Mouse (Mus musculus) frontal cortex, postnatal 14 days (tissue): Measurements from ENCODE around the gene Naa40.

Experiments used
- DNase-seq, 2 experiments: peaks; one replicate each; pipeline ENCODE4 v3.0.0; 2022; ENCODE audit warnings: low spot score in 2 of 2

Gene Naa40

DNA sequence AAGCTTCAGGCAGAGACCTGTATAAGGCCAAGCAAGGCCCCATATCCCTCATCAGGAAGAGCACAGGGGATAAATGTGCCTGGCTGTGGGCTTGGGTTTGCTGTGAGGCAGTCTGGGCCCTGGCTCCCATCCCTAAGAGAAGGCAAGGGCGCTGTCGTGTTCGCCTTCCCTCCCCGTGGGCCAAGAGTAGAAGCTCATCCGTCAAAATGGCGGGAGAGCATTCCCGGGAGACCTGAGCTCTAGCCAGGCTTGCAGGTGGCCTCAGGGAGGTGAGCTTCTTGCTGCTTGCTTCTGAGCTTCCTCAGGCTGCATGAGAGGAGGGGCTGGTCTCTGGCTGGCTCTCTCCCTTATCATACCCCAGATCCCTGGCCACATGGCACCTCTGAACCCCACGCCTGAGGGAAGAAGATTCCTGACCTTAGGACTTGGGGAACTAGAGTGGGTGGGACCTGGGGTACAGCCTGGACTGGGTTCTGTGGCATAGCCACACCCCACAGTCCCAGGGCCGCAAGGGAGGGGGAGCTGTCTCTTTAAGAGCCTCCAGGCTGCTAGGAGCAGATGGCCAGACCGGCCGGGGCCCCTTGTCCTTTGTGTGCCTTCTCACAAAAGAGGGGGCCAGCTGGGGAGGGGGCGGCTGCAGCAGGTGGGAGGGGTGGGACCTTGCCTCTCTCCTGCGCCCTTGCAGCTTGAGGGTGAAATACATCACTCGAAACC, 24.7 kb upstream of the Naa40 start:
- DNase-seq = peak in 1 of 2 experiments; percentile 14

GRCm38 (mm10) chr19:7264766-7265331, 23.9 kb upstream of the Naa40 start:
- DNase-seq = peak; percentile 17 to 49

DNA sequence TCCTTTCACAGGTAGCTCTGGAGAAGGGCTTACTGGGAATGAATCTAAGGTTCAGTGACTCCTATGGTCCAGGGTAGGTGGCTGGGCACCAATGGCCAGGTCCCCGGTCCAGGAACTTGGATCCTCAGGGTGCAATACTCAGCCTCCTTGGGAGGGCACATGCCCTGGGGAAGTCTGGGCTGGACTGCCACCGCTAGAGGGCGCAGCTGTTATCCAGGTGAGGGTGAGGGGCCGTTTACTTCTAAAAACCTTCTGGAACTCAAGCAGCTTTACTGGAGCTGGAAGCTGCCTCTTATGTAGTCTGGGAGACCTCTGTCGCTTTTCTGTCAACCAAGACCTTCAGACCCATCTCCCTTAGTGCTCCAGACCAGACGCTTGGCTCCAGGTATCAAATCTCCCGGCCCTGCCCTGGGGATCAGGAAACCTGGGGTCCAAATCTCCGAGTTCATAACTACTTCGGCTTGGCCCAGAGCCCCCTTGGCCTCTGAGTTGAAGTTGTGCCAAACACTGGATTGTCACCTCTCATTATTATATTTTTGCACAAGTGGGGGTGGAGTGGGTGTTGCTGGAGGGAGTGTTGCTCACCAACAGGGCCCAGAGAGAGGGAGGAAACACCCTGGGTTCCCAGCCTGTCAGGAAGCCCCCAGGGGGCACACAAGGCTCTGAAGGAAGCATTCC, 23.2 kb upstream of the Naa40 start:
- DNase-seq = peak; percentile 35 to 70

GRCm38 (mm10) chr19:7262592-7262991, 21.6 kb upstream of the Naa40 start:
- DNase-seq = no peak

DNA sequence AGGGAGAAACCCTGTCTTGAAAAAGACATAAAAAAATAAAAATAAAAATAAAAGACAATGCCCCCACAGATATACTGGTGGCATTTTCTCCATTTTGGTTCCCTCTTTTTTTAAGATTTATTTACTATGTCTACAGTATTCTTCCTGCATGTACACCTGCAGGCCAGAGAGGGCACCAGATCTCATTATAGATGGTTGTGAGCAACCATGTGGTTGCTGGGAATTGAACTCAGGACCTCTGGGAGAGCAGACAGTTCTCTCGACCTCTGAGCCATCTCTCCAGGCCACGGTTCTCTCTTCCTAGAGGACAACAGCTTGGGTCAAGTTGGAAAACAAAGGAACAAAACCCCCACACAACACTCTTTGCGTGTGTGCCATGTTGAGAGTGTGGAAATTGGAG, 21.0 kb upstream of the Naa40 start:
- DNase-seq = no peak

GRCm38 (mm10) chr19:7261476-7261875, 20.5 kb upstream of the Naa40 start:
- no peak for DNase-seq

DNA sequence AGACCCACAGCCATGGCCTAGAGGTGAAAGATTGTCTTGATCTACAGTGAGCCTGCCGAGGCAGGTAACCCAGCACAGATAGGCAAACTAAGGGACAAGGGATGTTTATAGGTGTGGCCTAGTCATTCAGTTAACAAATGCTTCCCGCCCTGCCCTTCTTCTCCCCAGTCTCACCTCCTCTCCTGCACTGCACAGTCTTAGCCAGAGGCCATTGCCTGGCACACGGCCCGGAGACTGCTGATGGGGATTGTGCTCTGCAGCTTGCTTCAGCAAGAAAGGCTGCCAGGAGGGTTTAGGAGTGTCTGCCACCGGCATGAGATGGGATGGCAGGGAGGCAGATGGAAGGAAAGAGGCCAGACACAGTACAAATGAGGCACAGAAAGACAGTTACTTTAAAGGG, 16.9 kb upstream of the Naa40 start:
- DNase-seq = no peak

GRCm38 (mm10) chr19:7246021-7246420, 5.0 kb upstream of the Naa40 start:
- DNase-seq = no peak

DNA sequence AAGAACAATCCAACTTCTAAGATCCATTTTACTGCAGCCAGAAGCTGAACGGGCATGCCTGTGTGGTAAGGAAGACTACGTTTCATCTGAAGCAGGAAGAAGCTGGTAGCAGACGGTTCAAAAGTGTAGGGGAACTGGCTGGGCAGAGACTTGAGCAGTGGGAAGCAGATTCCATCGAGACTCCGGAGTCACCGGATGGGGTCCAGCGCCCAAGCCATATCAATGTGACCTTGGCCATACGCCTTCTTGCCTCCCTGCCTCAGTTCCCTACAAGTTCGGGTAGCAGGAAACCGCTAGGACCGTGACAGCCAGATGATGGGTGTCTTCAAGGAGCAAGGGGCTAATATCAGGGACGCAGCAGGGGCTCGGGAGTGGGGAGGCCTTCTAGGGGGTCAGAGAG, 692 bp downstream of the Naa40 start:
- DNase-seq = no peak

- DNase-seq = no peak
Measured at GRCm38 (mm10) chr19:7239574-7239973, 1.4 kb downstream of the Naa40 start.

DNA sequence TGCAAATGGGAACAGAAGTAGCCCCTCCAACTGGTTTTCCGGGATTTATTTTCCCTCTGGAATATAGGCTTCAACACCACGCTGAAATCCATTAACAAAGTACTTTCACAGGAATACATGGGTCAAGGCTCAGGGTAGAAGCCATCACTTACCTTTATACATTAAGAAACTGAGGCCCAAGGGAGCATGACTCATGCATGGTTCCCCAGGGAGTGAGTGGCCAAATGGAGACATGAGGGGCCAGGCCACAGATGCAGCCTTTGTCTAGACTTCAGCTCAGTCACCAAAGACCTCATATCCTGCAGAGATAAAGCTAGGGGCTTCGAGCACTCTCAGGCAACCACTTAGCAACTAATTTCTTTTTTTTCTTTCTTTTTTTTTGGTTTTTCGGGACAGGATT, 4.2 kb downstream of the Naa40 start:
- DNase-seq = no peak

- DNase-seq = no peak
Measured at GRCm38 (mm10) chr19:7236011-7236410, 5.0 kb downstream of the Naa40 start.

GRCm38 (mm10) chr19:7235461-7235860, 5.5 kb downstream of the Naa40 start:
- no peak for DNase-seq

DNA sequence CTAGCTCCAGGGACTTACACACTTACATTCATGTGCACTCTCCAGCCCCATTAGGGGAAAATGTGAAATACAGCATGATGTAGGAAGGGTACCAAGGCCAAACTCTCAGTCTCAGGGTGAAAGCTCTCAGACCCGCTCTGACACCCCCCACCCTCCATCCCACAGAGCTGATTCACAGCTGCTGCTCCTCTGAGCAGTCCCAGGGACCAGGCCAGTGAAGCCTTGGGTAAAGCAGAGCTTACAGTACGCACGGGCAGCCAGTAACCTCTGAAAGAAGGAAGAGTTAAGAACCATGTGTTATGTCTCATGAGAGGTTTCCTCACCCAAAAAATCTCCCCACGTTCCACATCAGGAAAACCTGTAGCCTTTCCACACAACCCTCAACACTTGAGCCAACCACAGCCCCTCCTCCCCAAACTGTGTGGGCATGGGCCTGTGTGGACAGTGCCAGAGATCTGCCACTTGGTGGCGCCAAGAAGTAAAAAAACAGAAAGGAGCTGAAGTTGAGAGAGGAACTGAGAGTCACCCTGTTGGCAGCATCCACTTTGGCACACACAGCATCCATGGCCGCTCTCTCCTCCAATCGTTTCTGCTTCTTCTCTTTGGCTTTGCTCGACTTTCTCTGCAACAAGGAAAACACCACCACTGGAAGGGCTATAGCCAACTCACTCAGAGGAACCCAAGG, 6.3 kb downstream of the Naa40 start:
- DNase-seq = peak; percentile 77 to 80

DNA sequence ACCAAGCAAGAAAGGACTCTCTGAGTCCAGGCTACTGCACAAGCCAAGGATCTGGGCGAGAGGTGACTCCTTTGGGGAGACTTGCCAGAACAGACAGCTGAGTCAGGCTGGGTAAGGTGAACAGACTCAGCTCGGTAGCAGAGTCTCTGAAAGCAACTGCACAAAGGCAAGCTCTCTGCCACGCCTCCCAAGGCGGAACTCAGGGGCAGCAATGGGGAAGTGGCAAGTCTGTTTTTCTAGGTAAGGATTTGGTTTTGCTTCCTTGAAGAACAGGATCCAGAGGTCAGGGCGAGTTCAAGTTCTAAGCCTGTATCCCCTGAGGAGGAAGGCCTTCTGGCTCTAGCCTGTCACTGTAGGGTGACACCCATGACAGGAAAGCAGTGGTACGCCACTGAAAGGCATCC, 14.5 kb downstream of the Naa40 start:
- no peak for DNase-seq

GRCm38 (mm10) chr19:7225096-7225690, 15.8 kb downstream of the Naa40 start:
- no peak for DNase-seq

- no peak for DNase-seq
Measured at GRCm38 (mm10) chr19:7224253-7224652, 16.7 kb downstream of the Naa40 start.

GRCm38 (mm10) chr19:7223488-7223887, 17.5 kb downstream of the Naa40 start:
- no peak for DNase-seq

- no peak for DNase-seq
Measured at GRCm38 (mm10) chr19:7222196-7222595, 18.8 kb downstream of the Naa40 start.

- no peak for DNase-seq
Measured at GRCm38 (mm10) chr19:7218753-7219152, 22.2 kb downstream of the Naa40 start.

- no peak for DNase-seq
Measured at GRCm38 (mm10) chr19:7217926-7218267, 23.1 kb downstream of the Naa40 start.
